Mouse (Mus musculus): Measurements from ENCODE around the gene Spon1. TPM values are rescaled to one million over a fixed set of nuclear protein-coding genes. Genes with fewer than 3 reads are reported as not detected.

Spon1 gene
- polyA plus RNA-seq, 1 experiment from 2014 or later = 13.9 TPM

DNA sequence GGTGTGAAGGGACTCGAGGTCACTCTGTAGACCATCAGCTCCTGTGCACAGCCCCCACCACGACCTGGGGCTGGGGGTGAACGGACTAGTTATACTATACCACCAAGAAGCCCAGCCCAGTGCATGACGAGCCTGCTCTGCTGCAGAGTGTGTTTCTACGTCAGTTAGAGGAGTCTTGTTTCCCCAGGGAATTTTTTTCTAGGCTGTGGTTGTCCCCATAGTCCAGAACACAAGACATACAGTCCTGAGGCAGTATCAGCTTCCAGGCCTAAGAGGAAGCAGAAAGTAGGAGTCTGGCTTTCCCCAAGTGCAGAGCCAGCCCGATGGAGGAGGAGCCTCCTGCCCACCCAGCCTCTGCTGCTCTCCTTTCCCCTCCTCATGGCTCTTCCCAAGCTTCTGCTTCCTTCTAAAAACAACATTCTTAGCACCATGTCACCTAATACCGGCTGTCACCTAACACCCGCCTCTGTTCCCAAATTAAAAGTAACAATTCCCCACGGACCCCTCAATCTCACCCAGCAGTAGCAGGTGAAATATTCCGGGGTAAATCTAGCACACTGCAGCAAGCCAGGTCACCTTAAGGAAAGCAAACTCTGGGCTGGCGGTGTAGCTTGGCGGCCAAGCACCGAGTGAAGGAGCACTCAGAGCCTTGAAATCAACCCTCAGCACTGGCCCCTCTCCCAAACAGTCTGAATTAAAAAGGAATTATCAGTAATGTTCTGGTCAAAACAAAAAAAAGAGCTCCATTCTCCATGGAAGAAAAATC is 306.2 kb downstream of the Spon1 start:
- Histone ChIP-seq H3K27me3 (ENCODE audit: control insufficient read depth, insufficient read depth, low read depth, low read length) (no peaks in the 10 kb centered on the region), H3K27ac (ENCODE audit: low read length) (peak overlapping the region; percentile 69), H3K9ac (ENCODE audit: low read length) (peak overlapping the region; percentile 43; the same call in 1 of the 2 replicates), H3K9me3 (ENCODE audit: control insufficient read depth, low read length) (no peaks in the 10 kb centered on the region), H3K36me3 (ENCODE audit: control insufficient read depth, insufficient read depth, low read length) (no peaks in the 10 kb centered on the region), H3K4me3 (ENCODE audit: low read length) (peak overlapping the region; percentile 8; the same call in 1 of the 2 replicates), H3K4me1 (replicated peaks; ENCODE audit: control insufficient read depth, insufficient read depth, low read length) (peaks cover 18% of the 10 kb centered on the region), H3K4me2 (ENCODE audit: low read depth, low read length) (peak overlapping the region; percentile 43)
- ATAC-seq (ENCODE audit: low read depth) = peak; percentile 77
- WGBS = 16% methylated on average over 13 of the region's 13 CpGs

DNA sequence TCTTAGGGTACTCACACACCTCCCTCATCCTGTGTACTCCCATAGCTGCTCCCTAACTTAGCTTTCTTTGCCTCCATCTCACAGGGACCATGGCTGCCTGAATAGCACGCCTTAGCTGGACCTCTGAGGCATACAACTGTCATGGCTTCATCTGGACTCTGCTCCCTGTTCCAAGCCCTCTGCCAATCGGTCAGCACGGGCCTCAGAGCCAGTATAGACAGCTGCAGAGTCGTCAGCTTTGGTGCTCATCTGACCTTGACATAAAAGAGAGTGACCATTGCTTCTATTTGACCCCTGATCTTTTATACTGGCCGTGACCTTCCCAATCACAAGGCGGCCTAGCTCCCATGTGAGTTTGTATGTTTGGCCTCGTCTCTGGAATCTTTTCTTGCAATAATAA is 308.3 kb downstream of the Spon1 start:
- H3K27me3 ChIP-seq (ENCODE audit: control insufficient read depth, insufficient read depth, low read depth, low read length) = no peaks in the 10 kb centered on the region
- no peak for ATAC-seq (ENCODE audit: low read depth)
- no peaks in the 10 kb centered on the region for H3K9me3 ChIP-seq (ENCODE audit: control insufficient read depth, low read length)
- H3K9ac ChIP-seq (ENCODE audit: low read length) = no peak overlapping the region
- H3K27ac ChIP-seq (ENCODE audit: low read length) = no peak overlapping the region
- H3K4me3 ChIP-seq (ENCODE audit: low read length) = no peak overlapping the region
- peaks cover 18% of the 10 kb centered on the region for H3K4me1 ChIP-seq (replicated peaks; ENCODE audit: control insufficient read depth, insufficient read depth, low read length)
- H3K36me3 ChIP-seq (ENCODE audit: control insufficient read depth, insufficient read depth, low read length) = no peaks in the 10 kb centered on the region
- no peak overlapping the region for H3K4me2 ChIP-seq (ENCODE audit: low read depth, low read length)
- WGBS = 64% methylated on average over 7 of the region's 7 CpGs

- Histone ChIP-seq H3K27me3 (ENCODE audit: control insufficient read depth, insufficient read depth, low read depth, low read length) (no peaks in the 10 kb centered on the region), H3K4me2 (ENCODE audit: low read depth, low read length) (no peak overlapping the region), H3K36me3 (ENCODE audit: control insufficient read depth, insufficient read depth, low read length) (no peaks in the 10 kb centered on the region), H3K27ac (ENCODE audit: low read length) (no peak overlapping the region), H3K4me1 (replicated peaks; ENCODE audit: control insufficient read depth, insufficient read depth, low read length) (peaks cover 18% of the 10 kb centered on the region), H3K9ac (ENCODE audit: low read length) (no peak overlapping the region), H3K9me3 (ENCODE audit: control insufficient read depth, low read length) (no peaks in the 10 kb centered on the region), H3K4me3 (ENCODE audit: low read length) (no peak overlapping the region)
- WGBS = 81% methylated on average over 2 of the region's 2 CpGs
- no peak for ATAC-seq (ENCODE audit: low read depth)
Observed at GRCm38 (mm10) chr7:114074595-114074994, 308.8 kb downstream of the Spon1 start.

DNA sequence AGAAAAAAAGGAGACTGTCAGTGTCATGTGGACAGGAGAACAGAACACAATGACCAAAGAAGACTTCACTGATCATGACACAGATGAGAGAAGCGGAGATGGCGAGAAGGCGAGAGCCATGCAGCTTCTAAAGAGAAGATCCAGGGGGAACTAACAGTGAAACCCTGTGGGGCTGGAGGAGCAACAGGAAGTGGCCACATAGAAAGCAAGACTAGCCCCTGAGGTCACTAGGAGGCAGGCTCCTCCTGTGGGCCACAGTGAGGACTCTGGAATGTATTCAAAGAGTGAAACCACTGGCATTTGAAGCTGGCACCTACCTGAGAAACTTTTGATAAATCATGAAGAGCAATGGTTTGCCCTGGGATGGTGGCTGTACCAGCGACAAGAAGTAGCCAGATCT is 313.5 kb downstream of the Spon1 start:
- H3K27ac ChIP-seq (ENCODE audit: low read length) = no peak overlapping the region
- WGBS = 89% methylated on average over 4 of the region's 4 CpGs
- H3K4me2 ChIP-seq (ENCODE audit: low read depth, low read length) = no peak overlapping the region
- H3K36me3 ChIP-seq (ENCODE audit: control insufficient read depth, insufficient read depth, low read length) = no peaks in the 10 kb centered on the region
- no peak overlapping the region for H3K9ac ChIP-seq (ENCODE audit: low read length)
- no peaks in the 10 kb centered on the region for H3K4me1 ChIP-seq (replicated peaks; ENCODE audit: control insufficient read depth, insufficient read depth, low read length)
- no peak for ATAC-seq (ENCODE audit: low read depth)
- no peaks in the 10 kb centered on the region for H3K9me3 ChIP-seq (ENCODE audit: control insufficient read depth, low read length)
- no peaks in the 10 kb centered on the region for H3K27me3 ChIP-seq (ENCODE audit: control insufficient read depth, insufficient read depth, low read depth, low read length)
- H3K4me3 ChIP-seq (ENCODE audit: low read length) = no peak overlapping the region

DNA sequence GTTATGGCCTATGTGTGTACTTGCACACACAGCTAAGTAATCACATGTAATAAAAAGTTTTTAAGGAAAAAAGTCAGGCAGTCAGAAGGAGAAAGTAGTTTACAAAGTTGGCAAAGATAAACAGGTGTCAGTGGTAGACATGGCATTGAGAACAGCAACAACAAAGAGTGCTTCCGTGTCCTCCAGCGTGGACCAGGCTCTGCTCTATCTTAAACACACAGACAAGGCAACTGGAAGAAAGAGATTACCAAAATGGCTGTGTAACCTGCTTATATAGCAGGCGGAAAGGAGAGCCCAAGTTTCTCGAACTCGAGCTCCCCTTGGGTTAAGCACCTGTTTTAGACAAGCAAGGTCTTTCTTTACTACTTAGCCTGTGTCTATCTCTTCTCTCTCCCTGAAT is 314.5 kb downstream of the Spon1 start:
- WGBS = 89% methylated on average over 5 of the region's 5 CpGs
- Histone ChIP-seq H3K27ac (ENCODE audit: low read length) (no peak overlapping the region), H3K9me3 (ENCODE audit: control insufficient read depth, low read length) (no peaks in the 10 kb centered on the region), H3K27me3 (ENCODE audit: control insufficient read depth, insufficient read depth, low read depth, low read length) (no peaks in the 10 kb centered on the region), H3K9ac (ENCODE audit: low read length) (no peak overlapping the region), H3K36me3 (ENCODE audit: control insufficient read depth, insufficient read depth, low read length) (no peaks in the 10 kb centered on the region), H3K4me2 (ENCODE audit: low read depth, low read length) (no peak overlapping the region), H3K4me1 (replicated peaks; ENCODE audit: control insufficient read depth, insufficient read depth, low read length) (no peaks in the 10 kb centered on the region), H3K4me3 (ENCODE audit: low read length) (no peak overlapping the region)
- ATAC-seq (ENCODE audit: low read depth) = no peak

DNA sequence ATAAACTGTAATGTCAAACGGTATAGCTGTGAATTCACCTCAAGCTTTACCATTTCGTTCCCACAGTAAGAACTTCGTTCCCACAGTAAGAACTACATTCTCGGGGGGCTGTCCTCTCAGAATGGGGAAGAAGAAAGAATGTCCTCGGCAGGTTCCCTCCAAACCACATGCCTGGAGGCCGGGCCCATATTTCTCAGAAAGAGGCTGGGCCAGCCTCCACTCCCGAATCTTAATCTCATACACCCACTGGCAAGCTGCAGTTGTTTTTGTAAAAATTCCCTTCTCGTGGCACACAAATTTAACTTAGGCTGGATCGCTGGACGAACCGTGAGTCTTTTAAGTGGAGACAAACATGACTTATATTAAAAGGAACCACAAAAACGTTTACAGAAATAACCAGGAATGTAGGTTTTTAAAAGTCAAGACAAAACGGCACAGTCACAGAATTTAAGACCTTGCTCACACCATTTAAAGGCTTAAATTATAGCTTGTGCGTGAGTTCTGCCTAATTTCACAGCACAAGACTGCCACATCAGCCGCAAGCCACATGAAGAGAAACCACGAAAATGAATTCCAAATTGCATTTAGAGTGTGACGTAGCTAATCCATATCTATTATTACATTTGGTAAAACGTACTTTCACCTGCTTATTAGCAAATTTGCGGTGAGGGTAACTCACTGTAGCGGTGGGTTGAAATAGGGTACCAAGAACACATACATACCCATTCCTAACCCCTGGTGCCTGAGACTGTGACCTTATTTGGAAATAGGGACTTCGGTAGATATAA is 316.0 kb downstream of the Spon1 start:
- H3K4me1 ChIP-seq (replicated peaks; ENCODE audit: control insufficient read depth, insufficient read depth, low read length) = peaks cover 6% of the 10 kb centered on the region; the same call in 1 of the 2 replicates
- H3K27me3 ChIP-seq (ENCODE audit: control insufficient read depth, insufficient read depth, low read depth, low read length) = no peaks in the 10 kb centered on the region
- H3K9ac ChIP-seq (ENCODE audit: low read length) = no peak overlapping the region
- H3K9me3 ChIP-seq (ENCODE audit: control insufficient read depth, low read length) = no peaks in the 10 kb centered on the region
- no peak overlapping the region for H3K27ac ChIP-seq (ENCODE audit: low read length)
- no peak overlapping the region for H3K4me3 ChIP-seq (ENCODE audit: low read length)
- no peak for ATAC-seq (ENCODE audit: low read depth)
- WGBS = 81% methylated on average over 21 of the region's 21 CpGs
- no peaks in the 10 kb centered on the region for H3K36me3 ChIP-seq (ENCODE audit: control insufficient read depth, insufficient read depth, low read length)
- no peak overlapping the region for H3K4me2 ChIP-seq (ENCODE audit: low read depth, low read length)

- Histone ChIP-seq H3K9me3 (ENCODE audit: control insufficient read depth, low read length) (no peaks in the 10 kb centered on the region), H3K9ac (ENCODE audit: low read length) (no peak overlapping the region), H3K4me2 (ENCODE audit: low read depth, low read length) (no peak overlapping the region), H3K36me3 (ENCODE audit: control insufficient read depth, insufficient read depth, low read length) (no peaks in the 10 kb centered on the region), H3K4me3 (ENCODE audit: low read length) (no peak overlapping the region), H3K27ac (ENCODE audit: low read length) (no peak overlapping the region), H3K4me1 (replicated peaks; ENCODE audit: control insufficient read depth, insufficient read depth, low read length) (peaks cover 15% of the 10 kb centered on the region), H3K27me3 (ENCODE audit: control insufficient read depth, insufficient read depth, low read depth, low read length) (no peaks in the 10 kb centered on the region)
- ATAC-seq (ENCODE audit: low read depth) = no peak
- WGBS = 56% methylated on average over 2 of the region's 2 CpGs
Observed at GRCm38 (mm10) chr7:114083088-114083487, 317.3 kb downstream of the Spon1 start.

- H3K9me3 ChIP-seq (ENCODE audit: control insufficient read depth, low read length) = no peaks in the 10 kb centered on the region
- no peaks in the 10 kb centered on the region for H3K27me3 ChIP-seq (ENCODE audit: control insufficient read depth, insufficient read depth, low read depth, low read length)
- H3K9ac ChIP-seq (ENCODE audit: low read length) = no peak overlapping the region
- H3K27ac ChIP-seq (ENCODE audit: low read length) = no peak overlapping the region
- H3K4me2 ChIP-seq (ENCODE audit: low read depth, low read length) = no peak overlapping the region
- no peak overlapping the region for H3K4me3 ChIP-seq (ENCODE audit: low read length)
- no peaks in the 10 kb centered on the region for H3K36me3 ChIP-seq (ENCODE audit: control insufficient read depth, insufficient read depth, low read length)
- H3K4me1 ChIP-seq (replicated peaks; ENCODE audit: control insufficient read depth, insufficient read depth, low read length) = peaks cover 15% of the 10 kb centered on the region
- ATAC-seq (ENCODE audit: low read depth) = no peak
- 67% methylated on average over 3 of the region's 3 CpGs for WGBS
Observed at GRCm38 (mm10) chr7:114083760-114084159, 318.0 kb downstream of the Spon1 start.

GRCm38 (mm10) chr7:114086021-114086710 is 320.4 kb downstream of the Spon1 start:
- no peak for ATAC-seq (ENCODE audit: low read depth)
- peaks cover 18% of the 10 kb centered on the region for H3K4me1 ChIP-seq (replicated peaks; ENCODE audit: control insufficient read depth, insufficient read depth, low read length)

More at GRCm38 (mm10) chr7:114086021-114086710, 320.4 kb downstream of the Spon1 start:
- no peak overlapping the region for H3K9ac ChIP-seq (ENCODE audit: low read length)
- WGBS = 54% methylated on average over 6 of the region's 6 CpGs
- no peaks in the 10 kb centered on the region for H3K27me3 ChIP-seq (ENCODE audit: control insufficient read depth, insufficient read depth, low read depth, low read length)
- H3K9me3 ChIP-seq (ENCODE audit: control insufficient read depth, low read length) = no peaks in the 10 kb centered on the region
- no peak overlapping the region for H3K4me3 ChIP-seq (ENCODE audit: low read length)
- no peak overlapping the region for H3K27ac ChIP-seq (ENCODE audit: low read length)
- no peak overlapping the region for H3K4me2 ChIP-seq (ENCODE audit: low read depth, low read length)
- no peaks in the 10 kb centered on the region for H3K36me3 ChIP-seq (ENCODE audit: control insufficient read depth, insufficient read depth, low read length)
